Mouse (Mus musculus) effector memory CD4-positive, alpha-beta T cell, adult 7 months (primary cell): ENCODE data around the gene Nup54. TPM values are rescaled to one million over a fixed set of nuclear protein-coding genes. Genes with fewer than 3 reads are reported as not detected.

Source experiments
- polyA plus RNA-seq: library from polyadenylated mRNA; unstranded; fragments of 100-300 nt; shearing (Covaris generic); gene quantifications from one replicate; pipeline ENCODE4 v1.2.1, GENCODE M21; 2017

Gene Nup54
- 44.4 TPM for polyA plus RNA-seq

GRCm38 (mm10) chr5:92435025-92435584 is at the start of gene Nup54:
TSS of gene Nup54 (minus strand) at chr5:92435219.

Other genes with a start within 250 kb of the Nup54 start
- gene U90926, start 219.8 kb downstream of the Nup54 start, polyA plus RNA-seq, result not detected
- 0.17 TPM for gene Ppef2, start 178.9 kb downstream of the Nup54 start, polyA plus RNA-seq
- 15.2 TPM for gene Naaa, start 157.0 kb downstream of the Nup54 start, polyA plus RNA-seq
- gene Sdad1, start 124.7 kb downstream of the Nup54 start, polyA plus RNA-seq, result 51.3 TPM
- not detected for gene Cxcl9, start 107.1 kb downstream of the Nup54 start, polyA plus RNA-seq
- gene Art3, start 103.4 kb downstream of the Nup54 start, polyA plus RNA-seq, result 2.8 TPM
- 88.8 TPM for gene Cxcl10, start 86.3 kb downstream of the Nup54 start, polyA plus RNA-seq
- 22.7 TPM for gene Scarb2, start 71.6 kb upstream of the Nup54 start, polyA plus RNA-seq
- not detected for gene Fam47e, start 119.8 kb upstream of the Nup54 start, polyA plus RNA-seq
- gene Stbd1, start 167.8 kb upstream of the Nup54 start, polyA plus RNA-seq, result not detected
- not detected for gene Ccdc158, start 240.1 kb upstream of the Nup54 start, polyA plus RNA-seq
- 0.26 TPM for gene Shroom3, start 248.2 kb upstream of the Nup54 start, polyA plus RNA-seq